Mouse (Mus musculus): ENCODE data around the gene Usp40.

DNA sequence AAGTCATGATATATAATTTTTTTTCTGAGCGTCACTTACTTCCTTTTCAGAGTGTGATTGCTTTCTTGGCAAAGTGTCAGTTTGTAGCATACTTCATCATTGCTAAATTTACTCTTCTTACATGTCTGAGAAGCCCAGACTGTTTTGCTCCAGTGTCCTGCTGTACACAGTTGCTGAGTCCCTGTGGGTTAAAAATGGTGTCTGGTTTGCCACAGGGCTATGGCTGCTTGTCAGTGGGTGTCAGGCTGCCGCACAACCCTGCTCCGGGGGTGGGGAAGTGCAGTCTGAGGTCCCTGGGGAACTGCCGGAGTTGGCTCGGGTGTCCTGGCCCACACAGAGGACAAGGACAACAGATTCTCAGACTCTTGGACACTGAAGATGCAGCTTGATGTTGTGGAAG is 75.3 kb downstream of the Usp40 start:
- TF ChIP-seq CTCF (IDR thresholded peaks at IDR 0.05): no peak
- no peak for TF ChIP-seq EP300 (IDR thresholded peaks at IDR 0.05)

Measured in lung, postnatal 0 days (tissue).